Mouse (Mus musculus) MEL (cell line): ENCODE measurements around the gene Degs2.

Source experiments
- CTCF ChIP-seq, 3 experiments: IDR thresholded peaks in 2 of 3; conservative IDR thresholded peaks in 1 of 3; 2 replicates each; pipeline ENCODE4 v1.5.1; 2011 to 2012; ENCODE audit warnings: low read length in 3 of 3, low read depth in 2 of 3, mild to moderate bottlenecking in 2 of 3, improper control_type of control experiment in 1 of 3, inconsistent platforms in 1 of 3, mixed read lengths in 1 of 3, moderate library complexity in 1 of 3; ENCODE audit not compliant: control insufficient read depth in 1 of 3, insufficient read depth in 1 of 3, poor library complexity in 1 of 3, severe bottlenecking in 1 of 3
- E2F4 ChIP-seq: IDR thresholded peaks from 2 replicates; pipeline ENCODE4 v1.6.1; 2011; ENCODE audit warnings: low read depth, low read length, improper control_type of control experiment, borderline replicate concordance
- GATA1 ChIP-seq: IDR thresholded peaks from 2 replicates; pipeline ENCODE4 v1.6.1; 2011; ENCODE audit warnings: low read depth, low read length, improper control_type of control experiment
- POLR2A ChIP-seq, 2 experiments: IDR thresholded peaks; 2 replicates each; pipeline ENCODE4 v1.6.1; 2011 to 2012; ENCODE audit warnings: low read length in 2 of 2, mild to moderate bottlenecking in 2 of 2, control low read depth in 1 of 2, improper control_type of control experiment in 1 of 2, low read depth in 1 of 2, moderate library complexity in 1 of 2; ENCODE audit not compliant: control insufficient read depth in 1 of 2, insufficient read depth in 1 of 2, poor library complexity in 1 of 2
- POLR2AphosphoS2 ChIP-seq: IDR thresholded peaks from 2 replicates; pipeline ENCODE4 v1.6.1; 2011; ENCODE audit warnings: low read length, improper control_type of control experiment
- RCOR1 ChIP-seq: IDR thresholded peaks from 2 replicates; pipeline ENCODE4 v1.6.1; 2012; ENCODE audit warnings: low read depth, mild to moderate bottlenecking, inconsistent platforms, low read length, improper control_type of control experiment
- SMC3 ChIP-seq: IDR thresholded peaks from 2 replicates; pipeline ENCODE4 v1.6.1; 2011; ENCODE audit warnings: low read depth, low read length, improper control_type of control experiment
- TCF12 ChIP-seq: IDR thresholded peaks from 2 replicates; pipeline ENCODE4 v1.6.1; 2014; ENCODE audit warnings: low read depth, mild to moderate bottlenecking, inconsistent platforms, low read length, improper control_type of control experiment, moderate library complexity
- USF1 ChIP-seq: IDR thresholded peaks from 2 replicates; pipeline ENCODE4 v1.6.1; 2014; ENCODE audit warnings: low read depth, mild to moderate bottlenecking, inconsistent platforms, low read length, improper control_type of control experiment, moderate library complexity
- ZKSCAN1 ChIP-seq: IDR thresholded peaks from 2 replicates; pipeline ENCODE4 v1.6.1; 2012; ENCODE audit warnings: low read depth, mild to moderate bottlenecking, inconsistent platforms, low read length, improper control_type of control experiment, moderate library complexity

GRCm38 (mm10) chr12:108715854-108716253, 13.7 kb upstream of the Degs2 start:
- TF ChIP-seq POLR2A (IDR thresholded peaks at IDR 0.05; ENCODE audit: control insufficient read depth in 1 of 2, insufficient read depth in 1 of 2, low read depth in 1 of 2, low read length in 2 of 2, poor library complexity in 1 of 2) (no peak), CTCF (IDR thresholded peaks at IDR 0.05 in 2 of 3, conservative IDR thresholded peaks at IDR 0.05 in 1 of 3; ENCODE audit: control insufficient read depth in 1 of 3, insufficient read depth in 1 of 3, low read depth in 2 of 3, low read length in 3 of 3, poor library complexity in 1 of 3, severe bottlenecking in 1 of 3) (no peak), GATA1 (no peak), POLR2AphosphoS2 (no peak), TCF12 (no peak), E2F4 (no peak), USF1 (no peak), RCOR1 (no peak), ZKSCAN1 (no peak), SMC3 (no peak)
